Mouse (Mus musculus) MEL-GATA-1-ER (cell line): ENCODE measurements around the gene BC052040.

Source experiments
- DNase-seq: peaks from one replicate; pipeline ENCODE4 v3.0.0-alpha.2; 2012; ENCODE audit warnings: low read depth; ENCODE audit errors: extremely low read depth

The BC052040 gene

GRCm38 (mm10) chr2:115764595-115765305 is 183.2 kb downstream of the BC052040 start:
- no peak for DNase-seq

DNA sequence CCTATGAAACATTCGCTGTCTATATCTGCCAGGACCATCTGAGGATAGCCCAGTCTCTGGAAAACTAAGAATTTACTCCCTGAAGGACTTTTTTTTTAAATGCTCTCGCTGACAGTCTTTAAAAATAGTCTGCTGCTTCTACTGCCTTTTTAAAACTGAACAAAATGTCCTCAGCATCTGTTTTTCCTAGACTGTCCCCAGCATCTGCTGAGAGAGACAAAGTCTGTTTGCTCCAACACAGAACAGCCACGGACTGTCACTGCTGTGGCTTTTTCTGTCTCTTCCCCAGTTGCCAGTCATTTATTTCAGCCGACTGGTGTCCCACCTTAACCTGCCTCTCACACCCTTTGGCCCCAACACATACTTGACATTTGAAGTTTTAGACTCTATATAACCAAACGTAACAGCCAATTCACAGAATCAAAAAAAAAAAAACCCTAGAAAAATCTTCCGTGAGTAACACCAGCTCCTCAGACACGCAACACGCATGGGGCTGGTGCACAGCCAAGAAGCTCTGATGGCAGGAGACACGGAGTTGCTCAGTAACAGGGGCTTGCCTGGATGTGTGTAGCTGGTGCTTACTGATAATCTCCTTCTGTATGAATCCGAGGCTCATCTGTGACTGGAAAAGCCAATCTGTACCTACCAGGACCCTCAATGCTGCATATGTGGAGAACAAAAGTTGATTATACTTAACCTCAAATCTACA is 188.2 kb downstream of the BC052040 start:
- DNase-seq: no peak

DNA sequence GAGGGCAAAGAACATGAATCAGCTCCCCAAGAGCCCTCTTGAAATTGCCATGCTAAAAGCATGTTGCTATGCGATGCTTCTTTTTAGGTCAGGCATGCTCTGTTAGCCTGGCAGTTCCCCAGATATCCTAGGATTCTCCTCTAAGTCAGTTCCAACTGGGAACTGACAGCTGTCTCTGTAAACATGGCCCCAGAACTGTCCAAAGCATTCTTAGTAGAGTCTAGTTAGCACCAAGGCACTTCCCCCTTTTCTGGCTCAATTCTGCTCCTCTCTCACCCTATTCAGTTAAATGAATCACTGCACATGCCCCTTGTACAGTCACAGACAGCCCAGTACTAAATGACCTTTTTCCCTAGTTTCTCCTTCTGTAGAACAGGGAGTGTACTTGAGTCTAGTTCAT is 191.2 kb downstream of the BC052040 start:
- DNase-seq: no peak

- DNase-seq: no peak
Observed at GRCm38 (mm10) chr2:115774153-115774908, 192.8 kb downstream of the BC052040 start.

DNA sequence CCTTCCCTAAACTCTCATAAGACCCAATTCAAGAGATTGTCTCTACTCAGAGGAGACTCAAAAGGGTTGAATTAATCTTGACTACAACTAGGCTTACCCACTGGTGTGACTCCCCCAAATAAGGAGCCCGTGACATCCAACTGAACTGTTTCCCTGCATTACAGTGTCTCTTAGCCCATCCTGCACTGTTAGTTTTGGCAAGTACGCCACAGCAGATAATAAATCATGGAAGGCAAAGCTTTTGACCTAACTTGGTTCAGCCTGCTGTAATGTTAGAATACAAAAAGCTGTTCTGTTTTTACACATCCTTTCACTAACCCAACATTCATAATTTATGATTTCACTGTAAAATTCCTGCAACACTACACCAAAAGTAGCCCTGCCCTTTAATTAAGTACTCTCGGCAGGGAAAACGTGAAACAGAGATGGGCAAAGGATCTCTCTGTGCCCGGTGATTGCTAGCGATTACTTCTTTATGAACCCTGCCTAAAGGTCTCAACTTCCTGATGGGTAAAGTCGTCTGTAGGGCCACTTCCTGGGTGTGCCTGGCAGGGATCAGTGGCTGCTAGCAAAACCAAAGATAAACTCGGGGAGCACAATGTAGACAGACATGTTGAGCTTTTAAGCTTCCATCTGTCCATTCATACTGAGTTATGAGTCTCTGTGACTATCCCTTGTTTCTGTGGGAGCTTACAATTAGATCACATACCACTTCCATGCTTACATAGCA is 194.1 kb downstream of the BC052040 start:
- DNase-seq: no peak

GRCm38 (mm10) chr2:115776924-115777860 is 195.7 kb downstream of the BC052040 start:
- DNase-seq: no peak

- DNase-seq: no peak
Observed at GRCm38 (mm10) chr2:115780546-115781011, 199.1 kb downstream of the BC052040 start.

DNA sequence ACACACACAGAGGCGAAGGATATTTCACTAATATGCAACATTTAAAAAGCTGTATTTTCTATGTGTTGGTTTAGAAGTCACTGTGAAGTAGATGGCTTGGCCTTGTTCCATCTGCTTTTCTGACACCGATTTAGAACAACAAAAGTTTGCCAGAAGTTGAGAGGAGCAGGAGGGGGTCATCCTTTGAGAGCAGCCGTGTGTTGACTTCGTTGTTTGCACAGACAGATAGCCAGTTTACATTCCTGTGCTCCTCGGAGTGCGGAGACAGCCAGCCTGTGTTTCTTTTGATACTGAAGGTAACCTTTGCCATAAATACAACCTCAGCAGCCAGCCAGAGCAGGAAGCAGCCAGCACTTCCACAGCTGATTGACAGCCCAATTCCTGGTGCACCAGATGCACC is 204.2 kb downstream of the BC052040 start:
- DNase-seq: no peak

DNA sequence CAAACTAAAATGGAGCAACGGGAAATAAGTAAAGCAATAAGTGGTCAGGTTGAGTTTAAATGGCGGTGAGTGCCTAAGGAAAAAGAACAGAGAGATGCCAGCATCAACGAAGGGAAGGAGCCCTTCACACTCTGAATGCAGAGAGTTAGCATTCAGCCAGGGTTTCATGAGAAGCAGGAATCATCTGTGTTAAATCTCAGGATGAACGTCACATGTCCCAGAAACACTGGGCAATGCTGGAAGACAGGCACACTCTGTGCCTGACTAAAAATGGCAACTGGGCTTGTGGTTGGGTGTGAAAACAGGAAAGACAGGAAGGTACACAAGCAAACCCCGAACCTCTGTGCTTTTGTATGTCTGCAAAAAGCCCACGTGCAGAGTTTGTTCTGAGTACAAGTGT is 217.3 kb downstream of the BC052040 start:
- DNase-seq: no peak

- DNase-seq: no peak
Observed at GRCm38 (mm10) chr2:115808376-115808775, 226.9 kb downstream of the BC052040 start.

DNA sequence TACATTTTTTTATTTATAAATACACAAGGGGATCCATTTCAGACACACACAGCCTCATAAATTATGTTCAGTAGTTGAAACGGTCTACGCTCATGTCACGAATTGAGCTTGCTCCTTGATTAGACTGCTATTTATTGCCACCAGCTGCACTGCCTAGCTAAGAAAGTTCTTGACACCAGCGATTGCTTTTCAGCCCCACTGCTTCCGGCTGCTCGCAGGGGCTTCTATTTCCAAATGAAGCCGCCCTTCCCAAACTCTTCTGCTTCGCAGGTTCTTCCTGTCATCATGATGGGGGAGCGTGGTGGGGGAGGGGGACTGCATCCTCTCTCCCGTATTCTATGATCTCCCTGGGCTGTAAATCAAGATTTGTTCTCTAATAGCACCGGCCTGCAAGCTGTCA is 231.8 kb downstream of the BC052040 start:
- no peak for DNase-seq

DNA sequence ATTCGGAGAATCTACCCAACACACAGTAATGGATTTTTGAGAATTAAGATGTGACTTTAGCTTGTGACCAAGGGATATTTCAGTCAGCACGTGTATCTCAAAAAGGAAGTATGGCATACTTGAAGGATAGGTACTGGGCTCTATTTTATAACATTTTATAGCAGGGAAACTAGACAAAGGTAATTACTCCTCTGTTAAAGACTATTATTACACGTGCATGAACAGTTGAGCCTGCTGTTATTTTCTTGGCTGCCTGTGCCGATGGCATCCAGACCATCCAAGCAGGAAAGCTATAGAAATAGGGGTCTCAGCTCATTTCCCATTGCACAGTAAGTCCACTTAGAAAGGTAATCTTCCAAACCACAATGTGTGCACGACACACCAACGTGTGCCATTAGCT is 232.2 kb downstream of the BC052040 start:
- DNase-seq: no peak

GRCm38 (mm10) chr2:115817959-115818358 is 236.4 kb downstream of the BC052040 start:
- no peak for DNase-seq

- DNase-seq: no peak
Observed at GRCm38 (mm10) chr2:115822361-115822760, 240.8 kb downstream of the BC052040 start.
